Mouse (Mus musculus) forebrain, postnatal 0 days (tissue): ENCODE data around the gene Zmym5. TPM values are rescaled to one million over a fixed set of nuclear protein-coding genes. Genes with fewer than 3 reads are reported as not detected.
"Not testable (repeated sequence)": the region's sequence is repeated elsewhere in the genome, so short reads cannot be mapped to it uniquely, and the experiment has no call there.

ENCODE experiments used
- ATAC-seq: fragments of 200-750 bp; cut with Nextera tagmentation; 2 replicates; pipeline ENCODE4 v1.8.0; 2017; ENCODE audit warnings: mild to moderate bottlenecking, moderate library complexity
- DNase-seq: peaks from one replicate; pipeline ENCODE4 v3.0.0-alpha.2; 2015
- H3K27ac ChIP-seq: fragments of 300-500 bp; sonication (generic); 2 replicates; pipeline ENCODE4 v1.5.1; 2014; ENCODE audit warnings: low read depth, mild to moderate bottlenecking, antibody characterized with exemption, low read length, moderate library complexity, mixed read lengths
- H3K27me3 ChIP-seq: fragments of 300-500 bp; sonication (generic); 2 replicates; pipeline ENCODE4 v1.6.1; 2014; ENCODE audit warnings: mild to moderate bottlenecking, low read length, mixed read lengths; ENCODE audit not compliant: insufficient read depth
- H3K36me3 ChIP-seq: fragments of 300-500 bp; sonication (generic); 2 replicates; pipeline ENCODE4 v1.6.1; 2014; ENCODE audit warnings: mild to moderate bottlenecking, moderate library complexity; ENCODE audit not compliant: insufficient read depth
- H3K4me1 ChIP-seq: fragments of 300-500 bp; sonication (generic); 2 replicates; pipeline ENCODE4 v1.6.1; 2014; ENCODE audit warnings: antibody characterized with exemption; ENCODE audit not compliant: insufficient read depth
- H3K4me2 ChIP-seq: fragments of 300-500 bp; sonication (generic); 2 replicates; pipeline ENCODE4 v1.6.1; 2014; ENCODE audit warnings: low read depth, mild to moderate bottlenecking, moderate library complexity
- H3K4me3 ChIP-seq: fragments of 300-500 bp; sonication (generic); 2 replicates; pipeline ENCODE4 v1.5.1; 2014; ENCODE audit warnings: low read depth, low read length, mixed read lengths
- H3K9ac ChIP-seq: fragments of 300-500 bp; sonication (generic); 2 replicates; pipeline ENCODE4 v1.6.1; 2014; ENCODE audit warnings: mild to moderate bottlenecking
- H3K9me3 ChIP-seq: fragments of 300-500 bp; sonication (generic); 2 replicates; pipeline ENCODE4 v1.6.1; 2016; ENCODE audit warnings: low read length
- CTCF ChIP-seq: sonication (generic); IDR thresholded peaks from 2 replicates; pipeline ENCODE4 v1.5.1; 2016; ENCODE audit warnings: antibody characterized with exemption, control low read depth, low read depth
- WGBS: fragments of 180-500 bp; shearing (Covaris S2); extraction: QIAGEN DNeasy Blood & Tissue Kit; methylation state at CpG from one replicate; pipeline ENCODE4 v1.1.7; 2014; 5-methylcytosine and 5-hydroxymethylcytosine counted together
- polyA plus RNA-seq: library from polyadenylated mRNA; unstranded; fragments of >200 nt; fragmentation: Nextera tagmentation; extraction: Ambion mirVana; gene quantifications from 2 replicates; pipeline ENCODE4 v1.2.1, GENCODE M21; 2015
- total RNA-seq: library from RNA; depleted of rRNA; stranded (reverse); fragments of >200 nt; gene quantifications from 2 replicates; pipeline ENCODE4 v1.2.3, GENCODE M21; 2014; rRNA removed

Zmym5 gene
- total RNA-seq (20.8 and 23.6 TPM in 2 replicates), polyA plus RNA-seq (17.0 and 27.2 TPM in 2 replicates)

DNA sequence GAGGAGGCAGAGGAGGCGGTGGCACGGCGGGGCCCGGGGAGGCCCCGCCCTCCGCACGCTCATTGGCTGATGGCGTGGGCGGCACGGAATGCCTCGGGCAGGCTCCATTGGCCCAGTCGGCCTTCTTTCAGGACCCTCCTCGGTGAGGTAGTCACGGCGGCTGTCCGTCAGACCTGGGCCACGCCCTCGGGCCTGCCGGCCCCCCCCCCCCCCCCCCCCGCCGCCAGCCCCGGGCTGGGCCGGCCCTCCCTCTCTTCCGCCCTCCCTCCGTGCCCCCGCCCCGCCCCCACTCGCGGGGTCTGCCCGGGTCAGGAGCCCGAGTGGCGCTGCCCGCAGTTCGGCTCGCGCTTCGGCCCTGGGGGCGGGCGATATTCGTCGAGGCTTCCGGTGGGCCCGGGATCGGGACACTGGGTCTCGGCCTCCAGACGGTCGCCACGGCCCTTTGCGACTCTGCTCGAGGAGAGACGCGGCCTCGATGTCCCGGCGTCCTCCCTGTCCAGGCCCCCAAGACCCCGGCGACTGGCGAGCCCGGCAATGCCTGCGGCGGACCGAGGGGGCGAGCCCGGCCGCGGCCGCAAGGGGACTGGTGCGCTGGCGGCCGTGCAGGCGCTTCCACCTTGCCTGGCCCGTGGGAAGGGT, at the start of gene Zmym5:
Zmym5 (minus strand) TSS at position 16 of the 639 bp plus-strand sequence.
- Histone ChIP-seq H3K4me3 (peak within 1 kb of the TSS; percentile 65), H3K4me1 (peaks cover 11% of the 10 kb centered on the region; the same call in 1 of the 2 replicates), H3K9ac (peak within 1 kb of the TSS; percentile 84), H3K27ac (peak within 1 kb of the TSS; percentile 95), H3K4me2 (peak within 1 kb of the TSS; percentile 66)
- not testable (repeated sequence) for H3K36me3 ChIP-seq, H3K9me3 ChIP-seq, H3K27me3 ChIP-seq
- DNase-seq (peak; percentile 82), ATAC-seq (peak; percentile 97)
- 0 out of 2 replicates have a peak, but pooled peaks have one; percentile 11 for TF ChIP-seq CTCF
- 1% methylated on average over 42 of the region's 72 CpGs for WGBS

DNA sequence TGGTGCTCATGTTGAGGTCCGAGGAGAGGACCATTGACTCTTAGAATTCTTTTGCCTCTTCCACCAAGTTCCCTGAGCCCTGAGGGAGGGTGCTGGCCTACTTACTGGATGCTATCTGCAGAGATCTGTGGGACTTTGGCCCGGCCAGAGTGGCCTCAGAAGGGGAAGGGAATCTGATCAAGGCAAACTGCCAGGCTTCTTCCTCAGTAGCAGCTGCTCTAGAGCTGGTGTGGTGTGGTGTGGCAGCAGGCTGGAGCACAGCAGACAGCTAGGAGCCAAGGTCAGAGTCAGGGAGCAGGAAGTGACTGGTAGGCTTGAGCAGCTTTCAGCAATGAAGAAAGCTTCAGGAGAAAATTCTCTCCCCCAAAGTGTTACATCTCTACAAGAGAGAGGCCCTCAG, 38.2 kb upstream of the Zmym5 start:
- no peaks in the 10 kb centered on the region for H3K36me3 ChIP-seq
- no peak overlapping the region for H3K4me2 ChIP-seq
- no peak overlapping the region for H3K4me3 ChIP-seq
- DNase-seq (no peak), ATAC-seq (no peak)
- peaks cover 17% of the 10 kb centered on the region for H3K9me3 ChIP-seq
- TF ChIP-seq CTCF: no peak
- no peak overlapping the region for H3K27ac ChIP-seq
- 75% methylated on average over 2 of the region's 2 CpGs for WGBS
- H3K9ac ChIP-seq: no peak overlapping the region
- H3K4me1 ChIP-seq: no peaks in the 10 kb centered on the region
- H3K27me3 ChIP-seq: no peaks in the 10 kb centered on the region

DNA sequence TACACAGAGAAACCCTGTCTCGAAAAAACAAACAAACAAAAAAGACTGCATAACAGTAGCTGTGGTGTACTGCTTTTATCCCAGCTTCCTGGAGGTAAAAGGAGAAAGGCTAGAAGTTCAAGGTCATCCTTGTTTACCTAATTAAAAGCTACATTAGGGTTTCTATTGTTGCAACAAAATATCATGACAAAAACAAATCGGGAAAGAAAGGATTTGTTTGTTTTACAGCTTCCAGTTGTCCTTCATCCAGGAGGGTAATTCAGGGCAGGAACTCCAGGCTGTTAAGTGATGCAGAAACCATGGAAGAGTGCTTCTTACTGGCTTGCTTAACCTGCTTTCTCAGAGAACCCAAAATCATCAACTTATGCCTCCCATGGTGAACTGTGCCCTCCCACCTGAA, 36.8 kb upstream of the Zmym5 start:
- TF ChIP-seq CTCF: no peak
- WGBS: 76% methylated on average over 2 of the region's 2 CpGs
- Histone ChIP-seq H3K4me2 (no peak overlapping the region), H3K9me3 (peaks cover 9% of the 10 kb centered on the region), H3K27me3 (no peaks in the 10 kb centered on the region), H3K27ac (no peak overlapping the region), H3K4me3 (no peak overlapping the region), H3K4me1 (no peaks in the 10 kb centered on the region), H3K9ac (no peak overlapping the region), H3K36me3 (no peaks in the 10 kb centered on the region)
- ATAC-seq (no peak), DNase-seq (no peak)

DNA sequence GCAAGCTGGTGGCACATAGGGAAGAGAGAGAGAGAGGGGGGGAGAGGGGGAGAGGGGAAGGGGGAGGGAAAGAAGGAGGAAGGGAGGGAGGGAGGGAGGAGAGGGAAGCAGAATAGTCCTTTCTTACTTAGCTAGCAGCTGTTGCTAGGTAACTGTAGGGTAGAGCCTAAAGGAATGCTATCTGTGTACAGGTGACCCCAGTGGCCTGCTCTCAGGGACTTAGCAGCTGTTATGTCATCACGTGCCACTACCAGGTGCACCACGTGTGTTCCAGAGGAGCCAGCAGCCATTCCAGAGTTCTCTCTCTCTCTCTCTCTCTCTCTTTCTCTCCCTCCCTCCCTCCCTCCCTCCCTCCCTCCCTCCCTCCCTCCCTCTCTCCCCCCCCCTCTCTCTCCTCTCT, 33.0 kb upstream of the Zmym5 start:
- 11% methylated on average over 2 of the region's 2 CpGs for WGBS
- no peaks in the 10 kb centered on the region for H3K36me3 ChIP-seq

DNA sequence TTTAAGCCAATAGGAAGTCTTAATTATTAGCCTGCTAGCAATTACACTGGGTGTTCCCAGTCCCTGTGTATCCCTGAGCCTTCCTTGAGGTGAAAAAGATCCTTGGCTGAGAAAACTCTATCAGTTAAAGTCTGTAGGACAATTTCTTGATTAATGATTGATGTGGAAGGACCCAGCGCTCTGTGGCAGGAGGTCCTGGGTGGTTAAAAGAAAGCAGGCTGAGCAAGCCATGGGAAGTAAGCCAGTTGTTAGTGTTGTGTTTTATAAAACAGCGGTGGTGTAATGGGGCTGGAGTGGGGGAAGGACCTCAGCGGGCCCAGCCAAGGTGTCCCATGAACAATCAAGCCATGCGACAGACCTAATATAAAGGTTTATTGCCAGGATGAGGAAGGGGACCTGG, 32.5 kb upstream of the Zmym5 start:
- Histone ChIP-seq H3K4me3 (no peak overlapping the region), H3K36me3 (no peaks in the 10 kb centered on the region), H3K27ac (no peak overlapping the region), H3K4me1 (no peaks in the 10 kb centered on the region), H3K9ac (no peak overlapping the region), H3K9me3 (no peaks in the 10 kb centered on the region), H3K4me2 (no peak overlapping the region), H3K27me3 (no peaks in the 10 kb centered on the region)
- 67% methylated on average over 4 of the region's 4 CpGs for WGBS
- ATAC-seq (no peak), DNase-seq (no peak)
- no peak for TF ChIP-seq CTCF

More for the DNA sequence above, 33.0 kb upstream of the Zmym5 start:
- Histone ChIP-seq H3K27ac (no peak overlapping the region), H3K9ac (no peak overlapping the region), H3K4me2 (no peak overlapping the region), H3K27me3 (no peaks in the 10 kb centered on the region), H3K4me3 (no peak overlapping the region), H3K4me1 (no peaks in the 10 kb centered on the region), H3K9me3 (no peaks in the 10 kb centered on the region)
- ATAC-seq (peak; percentile 75), DNase-seq (no peak)
- TF ChIP-seq CTCF: no peak

DNA sequence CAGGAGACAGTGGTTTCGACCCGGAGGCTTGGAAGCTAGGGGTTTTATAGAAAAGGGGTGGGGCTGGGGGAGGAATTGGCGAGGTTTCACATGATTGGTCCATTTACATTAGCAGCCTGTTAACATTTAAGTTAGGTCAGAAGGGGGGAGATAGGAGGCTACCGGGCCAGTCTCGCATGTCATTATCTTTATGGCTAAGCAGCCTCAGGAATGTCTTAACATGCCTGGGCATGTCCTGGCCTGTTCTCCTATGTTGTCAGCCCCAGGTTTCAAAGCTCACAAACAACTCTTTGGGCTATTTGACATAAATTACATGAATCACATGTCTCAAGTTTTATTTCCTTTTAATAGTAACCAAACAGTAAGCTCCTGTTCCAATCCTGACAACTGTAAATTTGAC, 23.1 kb upstream of the Zmym5 start:
- WGBS: 75% methylated on average over 5 of the region's 5 CpGs
- not testable (repeated sequence) for H3K27ac ChIP-seq, H3K9me3 ChIP-seq, H3K36me3 ChIP-seq, H3K4me3 ChIP-seq, DNase-seq, H3K9ac ChIP-seq, ATAC-seq, H3K4me2 ChIP-seq, H3K4me1 ChIP-seq, H3K27me3 ChIP-seq

DNA sequence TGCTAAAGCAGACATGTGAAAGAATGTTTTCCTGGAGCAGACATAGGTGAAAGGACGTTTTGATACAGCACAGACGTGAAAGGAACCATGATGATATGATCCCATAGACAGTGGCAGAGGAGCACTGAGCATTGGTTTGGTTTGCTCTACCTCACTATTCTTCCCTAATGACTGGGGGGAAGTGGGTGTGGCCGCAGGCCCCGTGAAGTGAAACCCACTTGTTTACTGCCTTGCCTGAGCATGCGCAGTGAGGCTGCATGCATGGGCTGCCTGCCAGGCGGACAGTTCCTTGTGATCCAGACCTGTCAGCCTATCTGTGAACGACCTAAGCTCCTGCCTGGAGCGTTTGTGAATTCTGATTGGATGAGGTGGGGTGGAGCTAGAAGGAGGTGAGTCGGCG, 21.7 kb upstream of the Zmym5 start:
- not testable (repeated sequence) for H3K9ac ChIP-seq, H3K27me3 ChIP-seq, H3K4me2 ChIP-seq, H3K27ac ChIP-seq, H3K4me1 ChIP-seq, H3K4me3 ChIP-seq, H3K36me3 ChIP-seq, DNase-seq, ATAC-seq, H3K9me3 ChIP-seq
- WGBS: 71% methylated on average over 10 of the region's 10 CpGs
